Mouse (Mus musculus): ENCODE measurements around the gene Nelfb. TPM values are rescaled to one million over a fixed set of nuclear protein-coding genes. Genes with fewer than 3 reads are reported as not detected.
A peak's percentile ranks its signal among the peaks of the same experiment; 100 is the strongest.

The Nelfb gene
- total and polyA plus RNA-seq, 2 experiments from 2014 or later = 38.4 to 49.0 TPM

- Histone ChIP-seq H3K4me1 (ENCODE audit: control insufficient read depth, insufficient read depth) (no peaks in the 10 kb centered on the region), H3K4me2 (ENCODE audit: low read depth, low read length) (peak overlapping the region; percentile 63), H3K9ac (replicated peaks; ENCODE audit: low read depth, low read length) (no peak overlapping the region; the same call in 1 of the 2 replicates), H3K4me3 (ENCODE audit: low read depth, low read length) (peak overlapping the region; percentile 42), H3K27me3 (ENCODE audit: control insufficient read depth, insufficient read depth, low read length) (peaks cover 5% of the 10 kb centered on the region; the same call in 1 of the 2 replicates), H3K27ac (ENCODE audit: low read depth) (peak overlapping the region; percentile 82), H3K36me3 (replicated peaks; ENCODE audit: control insufficient read depth, insufficient read depth, low read length) (peaks cover 16% of the 10 kb centered on the region), H3K9me3 (replicated peaks; ENCODE audit: control insufficient read depth, low read length) (no peaks in the 10 kb centered on the region)
- WGBS = 14% methylated on average over 55 of the region's 55 CpGs
- no peak for TF ChIP-seq EP300 (IDR thresholded peaks at IDR 0.05; ENCODE audit: low read depth)
- no peak for TF ChIP-seq CTCF (IDR thresholded peaks at IDR 0.05; ENCODE audit: low read depth)
- no peak for ATAC-seq (ENCODE audit: insufficient read depth, low read depth)
- DNase-seq (ENCODE audit: low spot score) = no peak
Measured at GRCm38 (mm10) chr2:25195211-25196156, 15.8 kb downstream of the Nelfb start.

- Histone ChIP-seq H3K4me3 (ENCODE audit: low read depth, low read length) (peak overlapping the region; percentile 42; the same call in 1 of the 2 replicates), H3K4me2 (ENCODE audit: low read depth, low read length) (peak overlapping the region; percentile 63; the same call in 1 of the 2 replicates), H3K27ac (ENCODE audit: low read depth) (no peak overlapping the region; the same call in 1 of the 2 replicates), H3K27me3 (ENCODE audit: control insufficient read depth, insufficient read depth, low read length) (peaks cover 5% of the 10 kb centered on the region; the same call in 1 of the 2 replicates), H3K4me1 (ENCODE audit: control insufficient read depth, insufficient read depth) (no peaks in the 10 kb centered on the region), H3K36me3 (replicated peaks; ENCODE audit: control insufficient read depth, insufficient read depth, low read length) (peaks cover 8% of the 10 kb centered on the region; the same call in 1 of the 2 replicates), H3K9ac (replicated peaks; ENCODE audit: low read depth, low read length) (no peak overlapping the region), H3K9me3 (replicated peaks; ENCODE audit: control insufficient read depth, low read length) (no peaks in the 10 kb centered on the region)
- 74% methylated on average over 17 of the region's 17 CpGs for WGBS
- no peak for DNase-seq (ENCODE audit: low spot score)
- TF ChIP-seq CTCF (IDR thresholded peaks at IDR 0.05; ENCODE audit: low read depth) (no peak), EP300 (IDR thresholded peaks at IDR 0.05; ENCODE audit: low read depth) (no peak)
- ATAC-seq (ENCODE audit: insufficient read depth, low read depth) = no peak
Measured at GRCm38 (mm10) chr2:25194486-25195171, 16.7 kb downstream of the Nelfb start.

DNA sequence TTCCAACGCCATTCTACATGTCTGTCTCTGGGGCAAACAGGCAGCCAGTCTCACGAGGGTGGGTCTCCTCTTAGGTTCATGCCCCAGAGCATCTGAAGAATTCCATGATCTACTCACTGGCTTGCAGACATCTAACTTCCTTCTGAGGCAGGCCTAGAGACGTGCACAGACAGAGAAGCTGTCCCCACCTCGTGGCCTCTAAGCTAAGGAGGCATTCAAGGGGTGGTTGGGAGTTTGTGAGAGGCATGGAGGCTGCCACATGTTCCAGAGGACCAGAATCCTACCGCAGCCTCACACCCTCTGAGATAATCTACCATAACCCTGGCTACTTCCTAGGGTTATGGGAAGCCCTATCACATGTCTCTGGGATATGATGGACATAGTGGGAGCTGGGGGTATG lies 17.3 kb downstream of the Nelfb start:
- DNase-seq (ENCODE audit: low spot score) (no peak), ATAC-seq (ENCODE audit: insufficient read depth, low read depth) (no peak)
- Histone ChIP-seq H3K27me3 (ENCODE audit: control insufficient read depth, insufficient read depth, low read length) (peaks cover 5% of the 10 kb centered on the region; the same call in 1 of the 2 replicates), H3K9me3 (replicated peaks; ENCODE audit: control insufficient read depth, low read length) (no peaks in the 10 kb centered on the region), H3K9ac (replicated peaks; ENCODE audit: low read depth, low read length) (no peak overlapping the region), H3K36me3 (replicated peaks; ENCODE audit: control insufficient read depth, insufficient read depth, low read length) (0 out of 2 replicates have a peak, but pooled peaks cover 1% of the 10 kb centered on the region), H3K4me1 (ENCODE audit: control insufficient read depth, insufficient read depth) (no peaks in the 10 kb centered on the region), H3K4me2 (ENCODE audit: low read depth, low read length) (peak overlapping the region; percentile 63; the same call in 1 of the 2 replicates), H3K27ac (ENCODE audit: low read depth) (peak overlapping the region; percentile 46; the same call in 1 of the 2 replicates), H3K4me3 (ENCODE audit: low read depth, low read length) (no peak overlapping the region)
- 51% methylated on average over 5 of the region's 5 CpGs for WGBS
- TF ChIP-seq EP300 (IDR thresholded peaks at IDR 0.05; ENCODE audit: low read depth) = no peak
- TF ChIP-seq CTCF (IDR thresholded peaks at IDR 0.05; ENCODE audit: low read depth) = no peak

DNA sequence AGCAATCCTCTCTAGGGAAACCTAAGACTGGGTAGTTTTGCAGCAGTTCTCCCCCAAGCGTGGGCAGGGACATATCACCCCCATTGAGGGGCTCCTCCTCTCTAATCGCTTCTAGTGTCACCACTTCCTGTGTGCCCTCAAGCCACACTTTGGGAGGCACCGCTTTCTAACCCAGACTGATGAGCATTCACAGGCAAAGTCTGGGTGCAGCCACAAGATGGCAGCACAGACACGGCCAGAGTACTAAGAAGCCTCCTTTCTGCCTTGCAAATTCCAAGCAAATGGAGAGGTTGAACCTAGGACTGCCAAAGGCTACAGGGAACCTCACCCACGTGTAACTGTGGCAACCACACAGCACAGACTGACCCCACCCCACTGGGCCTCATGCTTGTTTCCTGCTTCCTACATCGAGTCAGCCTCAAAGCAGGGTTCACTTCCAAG lies 17.9 kb downstream of the Nelfb start:
- peaks cover 5% of the 10 kb centered on the region; the same call in 1 of the 2 replicates for H3K27me3 ChIP-seq (ENCODE audit: control insufficient read depth, insufficient read depth, low read length)
- peak overlapping the region; percentile 30 for H3K4me2 ChIP-seq (ENCODE audit: low read depth, low read length)
- H3K27ac ChIP-seq (ENCODE audit: low read depth) = peak overlapping the region; percentile 46; the same call in 1 of the 2 replicates
- 2% methylated on average over 6 of the region's 6 CpGs for WGBS
- peak; percentile 71 for ATAC-seq (ENCODE audit: insufficient read depth, low read depth)
- H3K36me3 ChIP-seq (replicated peaks; ENCODE audit: control insufficient read depth, insufficient read depth, low read length) = no peaks in the 10 kb centered on the region
- no peaks in the 10 kb centered on the region for H3K9me3 ChIP-seq (replicated peaks; ENCODE audit: control insufficient read depth, low read length)
- no peak overlapping the region for H3K9ac ChIP-seq (replicated peaks; ENCODE audit: low read depth, low read length)
- H3K4me1 ChIP-seq (ENCODE audit: control insufficient read depth, insufficient read depth) = no peaks in the 10 kb centered on the region
- TF ChIP-seq EP300 (IDR thresholded peaks at IDR 0.05; ENCODE audit: low read depth) (no peak), CTCF (IDR thresholded peaks at IDR 0.05; ENCODE audit: low read depth) (peak; percentile 95)
- H3K4me3 ChIP-seq (ENCODE audit: low read depth, low read length) = no peak overlapping the region
- peak; percentile 87 for DNase-seq (ENCODE audit: low spot score)

GRCm38 (mm10) chr2:25187841-25188240 lies 23.4 kb downstream of the Nelfb start:
- Histone ChIP-seq H3K4me2 (ENCODE audit: low read depth, low read length) (no peak overlapping the region), H3K9me3 (replicated peaks; ENCODE audit: control insufficient read depth, low read length) (no peaks in the 10 kb centered on the region), H3K27ac (ENCODE audit: low read depth) (no peak overlapping the region), H3K4me1 (ENCODE audit: control insufficient read depth, insufficient read depth) (peaks cover 8% of the 10 kb centered on the region), H3K4me3 (ENCODE audit: low read depth, low read length) (no peak overlapping the region), H3K36me3 (replicated peaks; ENCODE audit: control insufficient read depth, insufficient read depth, low read length) (no peaks in the 10 kb centered on the region), H3K27me3 (ENCODE audit: control insufficient read depth, insufficient read depth, low read length) (no peaks in the 10 kb centered on the region), H3K9ac (replicated peaks; ENCODE audit: low read depth, low read length) (no peak overlapping the region)
- WGBS = 82% methylated on average over 6 of the region's 6 CpGs
- ATAC-seq (ENCODE audit: insufficient read depth, low read depth) = no peak
- DNase-seq (ENCODE audit: low spot score) = no peak
- TF ChIP-seq EP300 (IDR thresholded peaks at IDR 0.05; ENCODE audit: low read depth) = no peak
- TF ChIP-seq CTCF (IDR thresholded peaks at IDR 0.05; ENCODE audit: low read depth) = no peak
